Mouse (Mus musculus) limb, embryonic 14.5 days (tissue): ENCODE measurements at regions not wholly inside any gene's neighbourhood (a gene's known extent, or its start where the extent isn't known, plus 50 kb on each side); places are given as distances from the start of the nearest gene placed in this dataset.

Source experiments
- ATAC-seq: fragments of 200-750 bp; cut with Nextera tagmentation; 2 replicates; pipeline ENCODE4 v1.8.0; 2017; ENCODE audit warnings: low read depth, moderate number of reproducible peaks, moderate TSS enrichment; ENCODE audit not compliant: low FRiP score
- DNase-seq: peaks from one replicate; pipeline ENCODE4 v3.0.0-alpha.2; 2015; ENCODE audit warnings: low spot score
- H3K27ac ChIP-seq: fragments of 300-500 bp; sonication (generic); replicated peaks from 2 replicates; pipeline ENCODE4 v1.5.1; 2014; ENCODE audit warnings: low read depth, mild to moderate bottlenecking, low read length, moderate library complexity, mixed read lengths
- H3K27me3 ChIP-seq: fragments of 300-500 bp; sonication (generic); 2 replicates; pipeline ENCODE4 v1.6.1; 2014; ENCODE audit warnings: low read length, mixed read lengths; ENCODE audit not compliant: control insufficient read depth, insufficient read depth
- H3K36me3 ChIP-seq: fragments of 300-500 bp; sonication (generic); 2 replicates; pipeline ENCODE4 v1.6.1; 2014; ENCODE audit warnings: mild to moderate bottlenecking, low read length, moderate library complexity, mixed read lengths; ENCODE audit not compliant: control insufficient read depth, insufficient read depth
- H3K4me1 ChIP-seq: fragments of 300-500 bp; sonication (generic); 2 replicates; pipeline ENCODE4 v1.6.1; 2014; ENCODE audit warnings: antibody characterized with exemption, low read length, mixed read lengths; ENCODE audit not compliant: control insufficient read depth, insufficient read depth
- H3K4me2 ChIP-seq: fragments of 300-500 bp; sonication (generic); replicated peaks from 2 replicates; pipeline ENCODE4 v1.6.1; 2014; ENCODE audit warnings: low read depth, mild to moderate bottlenecking, low read length, moderate library complexity; ENCODE audit not compliant: severe bottlenecking
- H3K4me3 ChIP-seq: fragments of 300-500 bp; sonication (generic); replicated peaks from 2 replicates; pipeline ENCODE4 v1.5.1; 2014; ENCODE audit warnings: low read length
- H3K9ac ChIP-seq: fragments of 300-500 bp; sonication (generic); 2 replicates; pipeline ENCODE4 v1.6.1; 2014; ENCODE audit warnings: mild to moderate bottlenecking, low read depth, low read length, moderate library complexity; ENCODE audit not compliant: severe bottlenecking
- H3K9me3 ChIP-seq: fragments of 300-500 bp; sonication (generic); 2 replicates; pipeline ENCODE4 v1.6.1; 2016; ENCODE audit warnings: low read length; ENCODE audit not compliant: control insufficient read depth
- POLR2A ChIP-seq: fragments of 200-500 bp; IDR thresholded peaks from 2 replicates; pipeline ENCODE4 v1.8.0; 2012; ENCODE audit warnings: inconsistent platforms, mild to moderate bottlenecking, moderate library complexity, borderline replicate concordance; ENCODE audit not compliant: insufficient read depth, insufficient read length; ENCODE audit errors: extremely low read depth
- WGBS: fragments of 180-500 bp; shearing (Covaris S2); extraction: QIAGEN DNeasy Blood & Tissue Kit; methylation state at CpG from one replicate; pipeline ENCODE4 v1.1.7; 2014; 5-methylcytosine and 5-hydroxymethylcytosine counted together

- no peaks in the 10 kb centered on the region for H3K9me3 ChIP-seq
- no peaks in the 10 kb centered on the region for H3K36me3 ChIP-seq
- no peak overlapping the region for H3K4me2 ChIP-seq
- H3K27ac ChIP-seq, result no peak overlapping the region
- H3K9ac ChIP-seq, result no peak overlapping the region
- no peak for DNase-seq
- H3K4me3 ChIP-seq, result no peak overlapping the region
- TF ChIP-seq POLR2A, result no peak
- H3K27me3 ChIP-seq, result no peaks in the 10 kb centered on the region
- no peaks in the 10 kb centered on the region for H3K4me1 ChIP-seq
- 100% methylated on average over 1 of the region's 1 CpGs for WGBS
- ATAC-seq, result no peak
These were observed 74.0 kb upstream of the Egr2 start for GRCm38 (mm10) chr10:67461321-67461720.

GRCm38 (mm10) chr10:67461862-67462261, 73.4 kb upstream of the Egr2 start:
- Histone ChIP-seq H3K9me3 (no peaks in the 10 kb centered on the region), H3K4me3 (no peak overlapping the region), H3K4me1 (no peaks in the 10 kb centered on the region), H3K27ac (no peak overlapping the region), H3K27me3 (no peaks in the 10 kb centered on the region), H3K4me2 (no peak overlapping the region), H3K9ac (no peak overlapping the region), H3K36me3 (no peaks in the 10 kb centered on the region)
- ATAC-seq (no peak), DNase-seq (no peak)
- WGBS, result 36% methylated on average over 1 of the region's 1 CpGs
- no peak for TF ChIP-seq POLR2A

DNA sequence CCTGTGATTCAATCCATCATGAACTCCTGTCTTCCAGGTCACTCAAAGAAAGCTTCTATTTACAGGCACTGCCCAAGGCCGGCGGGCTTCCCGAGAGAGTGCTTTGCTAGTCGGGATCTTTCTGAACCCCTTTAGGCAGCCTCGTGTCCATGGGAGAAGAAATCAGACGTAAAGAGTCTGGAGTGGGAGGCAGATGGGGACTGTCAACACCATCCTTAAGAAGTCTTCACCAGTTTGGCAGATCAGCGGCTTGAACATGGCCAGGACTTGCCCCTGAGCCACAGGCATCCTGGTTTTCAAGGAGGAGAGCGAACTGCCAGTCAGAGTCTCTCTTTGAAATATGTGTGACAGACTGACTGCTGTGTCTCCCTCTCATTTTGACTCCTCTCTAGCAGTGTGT, 66.6 kb upstream of the Egr2 start:
- DNase-seq (no peak), ATAC-seq (no peak)
- no peak overlapping the region for H3K4me2 ChIP-seq
- no peak for TF ChIP-seq POLR2A
- no peak overlapping the region for H3K4me3 ChIP-seq
- H3K27me3 ChIP-seq, result no peaks in the 10 kb centered on the region
- 63% methylated on average over 8 of the region's 8 CpGs for WGBS
- no peaks in the 10 kb centered on the region for H3K9me3 ChIP-seq
- H3K36me3 ChIP-seq, result no peaks in the 10 kb centered on the region
- no peaks in the 10 kb centered on the region for H3K4me1 ChIP-seq
- no peak overlapping the region for H3K9ac ChIP-seq
- H3K27ac ChIP-seq, result no peak overlapping the region

DNA sequence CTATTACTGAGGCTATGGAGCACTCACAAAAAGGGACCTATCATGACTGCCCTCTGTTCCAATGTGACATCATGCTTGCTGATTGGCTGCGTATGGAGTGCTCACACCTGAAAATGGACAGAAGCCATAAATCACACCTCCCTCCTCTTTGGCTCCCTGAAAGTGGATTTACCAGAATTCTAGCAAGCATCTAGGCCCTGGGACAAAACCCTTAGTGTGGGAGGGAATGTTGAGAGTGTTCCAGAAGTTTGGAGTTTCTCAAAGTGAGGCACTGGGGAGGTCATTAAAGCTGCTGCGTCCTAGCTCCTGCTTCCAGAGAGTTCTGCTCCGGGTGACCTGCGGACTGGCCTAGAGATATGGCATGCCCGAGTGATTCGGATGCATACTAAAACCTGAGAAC, 62.3 kb upstream of the Egr2 start:
- 76% methylated on average over 6 of the region's 6 CpGs for WGBS
- Histone ChIP-seq H3K9me3 (no peaks in the 10 kb centered on the region), H3K4me1 (no peaks in the 10 kb centered on the region), H3K4me2 (no peak overlapping the region), H3K27me3 (no peaks in the 10 kb centered on the region), H3K9ac (no peak overlapping the region), H3K4me3 (no peak overlapping the region), H3K27ac (no peak overlapping the region), H3K36me3 (no peaks in the 10 kb centered on the region)
- DNase-seq (peak; percentile 19), ATAC-seq (no peak; the same call in 1 of the 2 replicates)
- TF ChIP-seq POLR2A, result no peak

DNA sequence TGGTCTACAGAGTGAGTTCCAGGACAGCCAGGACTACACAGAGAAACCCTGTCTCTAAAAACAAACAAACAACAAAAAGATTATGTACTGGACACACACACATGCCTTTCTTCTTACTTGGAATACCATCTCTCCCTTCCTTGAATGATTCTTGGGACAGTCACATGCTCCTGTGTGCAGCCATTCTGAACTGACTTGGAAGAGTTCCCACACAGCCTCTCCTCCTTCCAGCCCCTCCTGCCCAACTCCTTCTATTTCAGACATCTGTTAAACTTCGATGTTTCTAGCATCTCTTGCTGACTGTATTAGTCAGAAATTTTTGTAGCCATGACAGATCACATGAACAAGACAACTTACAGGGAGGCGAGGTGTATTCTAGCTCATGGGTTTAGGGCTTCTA, 60.9 kb upstream of the Egr2 start:
- H3K9ac ChIP-seq, result no peak overlapping the region
- no peak overlapping the region for H3K4me2 ChIP-seq
- ATAC-seq (no peak), DNase-seq (peak; percentile 30)
- WGBS, result 66% methylated on average over 2 of the region's 2 CpGs
- no peak overlapping the region for H3K27ac ChIP-seq
- no peak for TF ChIP-seq POLR2A
- no peaks in the 10 kb centered on the region for H3K9me3 ChIP-seq
- H3K4me3 ChIP-seq, result no peak overlapping the region
- H3K4me1 ChIP-seq, result no peaks in the 10 kb centered on the region
- H3K27me3 ChIP-seq, result no peaks in the 10 kb centered on the region
- no peaks in the 10 kb centered on the region for H3K36me3 ChIP-seq

- Histone ChIP-seq H3K27me3 (no peaks in the 10 kb centered on the region), H3K36me3 (no peaks in the 10 kb centered on the region), H3K9ac (no peak overlapping the region), H3K9me3 (peaks cover 10% of the 10 kb centered on the region), H3K27ac (no peak overlapping the region), H3K4me2 (no peak overlapping the region), H3K4me3 (no peak overlapping the region), H3K4me1 (no peaks in the 10 kb centered on the region)
- TF ChIP-seq POLR2A, result no peak
- 63% methylated on average over 14 of the region's 14 CpGs for WGBS
- DNase-seq, result no peak
- ATAC-seq, result no peak
These were observed 53.0 kb upstream of the Egr2 start for GRCm38 (mm10) chr10:67482268-67482667.
